Mouse (Mus musculus) intestine, embryonic 16.5 days (tissue): ENCODE measurements around the gene Dpf1. TPM values are rescaled to one million over a fixed set of nuclear protein-coding genes. Genes with fewer than 3 reads are reported as not detected.
A peak's percentile ranks its signal among the peaks of the same experiment; 100 is the strongest.

Source experiments
- ATAC-seq: fragments of 200-750 bp; cut with Nextera tagmentation; 2 replicates; pipeline ENCODE4 v1.8.0; 2017; ENCODE audit warnings: moderate TSS enrichment, moderate library complexity
- H3K27ac ChIP-seq: fragments of 300-500 bp; sonication (generic); 2 replicates; pipeline ENCODE4 v1.5.1; 2014; ENCODE audit warnings: mild to moderate bottlenecking, low read length
- H3K27me3 ChIP-seq: fragments of 300-500 bp; sonication (generic); replicated peaks from 2 replicates; pipeline ENCODE4 v1.6.1; 2014; ENCODE audit warnings: low read length, control low read depth, mixed read lengths; ENCODE audit not compliant: control insufficient read depth, insufficient read depth
- H3K36me3 ChIP-seq: fragments of 300-500 bp; sonication (generic); 2 replicates; pipeline ENCODE4 v1.6.1; 2014; ENCODE audit warnings: low read length, control low read depth; ENCODE audit not compliant: control insufficient read depth, insufficient read depth
- H3K4me1 ChIP-seq: fragments of 300-500 bp; sonication (generic); 2 replicates; pipeline ENCODE4 v1.6.1; 2014; ENCODE audit warnings: low read length, control low read depth, mixed read lengths; ENCODE audit not compliant: control insufficient read depth, insufficient read depth
- H3K4me2 ChIP-seq: fragments of 300-500 bp; sonication (generic); 2 replicates; pipeline ENCODE4 v1.6.1; 2014; ENCODE audit warnings: low read depth, low read length, control low read depth
- H3K4me3 ChIP-seq: fragments of 300-500 bp; sonication (generic); 2 replicates; pipeline ENCODE4 v1.5.1; 2014; ENCODE audit warnings: mild to moderate bottlenecking, low read length
- H3K9ac ChIP-seq: fragments of 300-500 bp; sonication (generic); 2 replicates; pipeline ENCODE4 v1.6.1; 2014; ENCODE audit warnings: low read depth, low read length
- H3K9me3 ChIP-seq: fragments of 300-500 bp; sonication (generic); 2 replicates; pipeline ENCODE4 v1.6.1; 2016; ENCODE audit warnings: low read length, control low read depth; ENCODE audit not compliant: control insufficient read depth
- WGBS: fragments of 180-500 bp; shearing (Covaris S2); extraction: QIAGEN DNeasy Blood & Tissue Kit; methylation state at CpG from one replicate; pipeline ENCODE4 v1.1.7; 2014; 5-methylcytosine and 5-hydroxymethylcytosine counted together
- polyA plus RNA-seq: library from polyadenylated mRNA; unstranded; fragments of >200 nt; fragmentation: Nextera tagmentation; extraction: Ambion mirVana; gene quantifications from 2 replicates; pipeline ENCODE4 v1.2.1, GENCODE M21; 2015

Dpf1 gene
- polyA plus RNA-seq, 1 experiment from 2014 or later = 6.8 TPM

GRCm38 (mm10) chr7:29306108-29306507, 2.4 kb downstream of the Dpf1 start:
- no peak for ATAC-seq
- peaks cover 36% of the 10 kb centered on the region for H3K4me1 ChIP-seq
- H3K9me3 ChIP-seq = no peaks in the 10 kb centered on the region
- H3K4me3 ChIP-seq = no peak overlapping the region
- H3K36me3 ChIP-seq = no peaks in the 10 kb centered on the region
- H3K27ac ChIP-seq = no peak overlapping the region
- no peak overlapping the region for H3K9ac ChIP-seq
- peaks cover 25% of the 10 kb centered on the region for H3K27me3 ChIP-seq
- H3K4me2 ChIP-seq = no peak overlapping the region
- 63% methylated on average over 7 of the region's 7 CpGs for WGBS

- no peak overlapping the region for H3K4me2 ChIP-seq
- WGBS = 35% methylated on average over 7 of the region's 7 CpGs
These were observed 2.9 kb downstream of the Dpf1 start for GRCm38 (mm10) chr7:29306619-29307018.

GRCm38 (mm10) chr7:29307350-29308104, 3.8 kb downstream of the Dpf1 start:
- peak overlapping the region; percentile 73 for H3K4me3 ChIP-seq
- H3K9ac ChIP-seq = peak overlapping the region; percentile 69
- H3K27ac ChIP-seq = no peak overlapping the region
- peak; percentile 82 for ATAC-seq
- WGBS = 3% methylated on average over 42 of the region's 42 CpGs
- H3K4me1 ChIP-seq = peaks cover 38% of the 10 kb centered on the region
- H3K27me3 ChIP-seq = peaks cover 25% of the 10 kb centered on the region
- no peaks in the 10 kb centered on the region for H3K36me3 ChIP-seq
- H3K4me2 ChIP-seq = peak overlapping the region; percentile 96
- no peaks in the 10 kb centered on the region for H3K9me3 ChIP-seq

More at GRCm38 (mm10) chr7:29306619-29307018, 2.9 kb downstream of the Dpf1 start:
- no peaks in the 10 kb centered on the region for H3K36me3 ChIP-seq
- no peaks in the 10 kb centered on the region for H3K9me3 ChIP-seq
- no peak for ATAC-seq
- no peak overlapping the region for H3K9ac ChIP-seq
- peaks cover 25% of the 10 kb centered on the region for H3K27me3 ChIP-seq
- H3K27ac ChIP-seq = no peak overlapping the region
- no peak overlapping the region for H3K4me3 ChIP-seq
- H3K4me1 ChIP-seq = peaks cover 38% of the 10 kb centered on the region

GRCm38 (mm10) chr7:29309221-29309721, 5.5 kb downstream of the Dpf1 start:
- peak overlapping the region; percentile 89 for H3K4me2 ChIP-seq
- H3K4me3 ChIP-seq = peak overlapping the region; percentile 53
- peak overlapping the region; percentile 35 for H3K27ac ChIP-seq
- WGBS = under 1% methylated on average over 36 of the region's 36 CpGs
- peaks cover 34% of the 10 kb centered on the region for H3K4me1 ChIP-seq
- H3K9ac ChIP-seq = peak overlapping the region; percentile 70
- H3K36me3 ChIP-seq = no peaks in the 10 kb centered on the region
- peaks cover 19% of the 10 kb centered on the region for H3K27me3 ChIP-seq
- no peaks in the 10 kb centered on the region for H3K9me3 ChIP-seq
- peak; percentile 20 for ATAC-seq

GRCm38 (mm10) chr7:29309749-29310148, 6.0 kb downstream of the Dpf1 start:
- peak overlapping the region; percentile 53 for H3K4me3 ChIP-seq
- H3K9me3 ChIP-seq = no peaks in the 10 kb centered on the region
- H3K4me1 ChIP-seq = peaks cover 29% of the 10 kb centered on the region
- H3K4me2 ChIP-seq = peak overlapping the region; percentile 89
- H3K27ac ChIP-seq = no peak overlapping the region
- 10% methylated on average over 5 of the region's 5 CpGs for WGBS
- H3K27me3 ChIP-seq = peaks cover 14% of the 10 kb centered on the region
- H3K9ac ChIP-seq = peak overlapping the region; percentile 70
- H3K36me3 ChIP-seq = no peaks in the 10 kb centered on the region
- ATAC-seq = no peak

GRCm38 (mm10) chr7:29313051-29313450, 9.3 kb downstream of the Dpf1 start:
- no peaks in the 10 kb centered on the region for H3K9me3 ChIP-seq
- no peak overlapping the region for H3K4me3 ChIP-seq
- no peak overlapping the region for H3K4me2 ChIP-seq
- H3K36me3 ChIP-seq = no peaks in the 10 kb centered on the region
- 30% methylated on average over 9 of the region's 9 CpGs for WGBS
- H3K4me1 ChIP-seq = peaks cover 37% of the 10 kb centered on the region
- no peaks in the 10 kb centered on the region for H3K27me3 ChIP-seq
- H3K27ac ChIP-seq = no peak overlapping the region
- ATAC-seq = no peak
- no peak overlapping the region for H3K9ac ChIP-seq

GRCm38 (mm10) chr7:29313572-29314261, 10.0 kb downstream of the Dpf1 start:
- Histone ChIP-seq H3K36me3 (no peaks in the 10 kb centered on the region), H3K27ac (no peak overlapping the region), H3K9ac (no peak overlapping the region), H3K4me1 (peaks cover 40% of the 10 kb centered on the region), H3K27me3 (no peaks in the 10 kb centered on the region), H3K4me2 (no peak overlapping the region), H3K4me3 (no peak overlapping the region), H3K9me3 (no peaks in the 10 kb centered on the region)
- ATAC-seq = no peak
- 55% methylated on average over 9 of the region's 9 CpGs for WGBS

- Histone ChIP-seq H3K9me3 (no peaks in the 10 kb centered on the region), H3K9ac (0 out of 2 replicates have a peak overlapping the region, but pooled peaks have one; percentile 41), H3K4me1 (peaks cover 43% of the 10 kb centered on the region), H3K4me3 (no peak overlapping the region), H3K27me3 (no peaks in the 10 kb centered on the region), H3K4me2 (no peak overlapping the region), H3K27ac (no peak overlapping the region), H3K36me3 (no peaks in the 10 kb centered on the region)
- WGBS = 70% methylated on average over 13 of the region's 13 CpGs
- no peak for ATAC-seq
These were observed 11.3 kb downstream of the Dpf1 start for GRCm38 (mm10) chr7:29314844-29315628.
